Mouse (Mus musculus): ENCODE measurements around the gene Gxylt1.

GRCm38 (mm10) chr15:93227764-93228079, 47.3 kb downstream of the Gxylt1 start:
- no peak for TF ChIP-seq GATA1 (IDR thresholded peaks at IDR 0.05; ENCODE audit: borderline replicate concordance, low read length)
- TF ChIP-seq FLI1 (IDR thresholded peaks at IDR 0.05; ENCODE audit: low read length), result no peak
